8 mouse cellular contexts compared by ENCODE assay signal in the genomic region with DNA sequence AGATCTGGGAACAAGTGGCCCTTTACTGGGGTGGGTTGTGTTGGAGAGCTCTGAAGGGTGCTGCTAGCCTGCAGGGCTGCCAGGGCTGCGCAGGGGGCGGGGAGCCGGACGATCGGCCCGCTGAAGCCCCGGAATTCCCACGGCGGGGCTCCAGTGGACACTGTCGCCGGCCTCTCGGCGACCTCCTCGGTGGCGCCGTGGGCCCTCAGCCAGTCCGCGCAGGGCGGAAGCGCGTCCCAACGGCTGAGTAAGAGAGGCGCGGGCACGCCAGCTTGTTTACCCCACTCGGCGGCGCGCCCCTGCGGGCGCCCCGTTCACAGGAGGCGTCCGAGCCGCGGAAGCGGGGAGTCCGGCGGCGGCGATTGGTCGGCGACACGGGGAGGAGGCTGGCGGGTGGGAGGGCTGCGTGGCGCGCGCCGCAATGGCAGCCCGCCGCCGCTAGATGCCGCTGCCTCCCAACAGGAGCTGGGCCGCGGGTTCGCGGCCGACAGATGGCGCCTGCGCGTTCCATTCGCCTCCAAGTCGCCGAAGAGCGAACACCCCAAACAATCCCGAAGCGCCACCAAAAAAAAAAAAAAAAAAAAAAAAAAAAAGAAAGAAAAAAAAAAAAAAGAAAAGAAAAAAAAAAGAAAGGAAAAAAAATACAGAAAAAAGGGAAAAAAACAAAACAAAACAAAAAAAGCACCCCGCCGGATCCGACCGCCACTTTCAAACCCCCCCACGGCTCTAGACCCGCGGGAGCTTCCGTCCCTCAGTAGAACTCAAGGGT. TPM values are rescaled to one million over a fixed set of nuclear protein-coding genes. Genes with fewer than 3 reads are reported as not detected.
DNase-seq lines count a peak whose midpoint lies in the region; ATAC-seq and TF ChIP-seq lines count a peak whose summit lies in the region.

TSS of gene Stag2 (plus strand) at position 530 of the 769 bp plus-strand sequence.

- no peaks in the 10 kb centered on the region for H3K9me3 ChIP-seq in G1E (replicated peaks)
- no peaks in the 10 kb centered on the region for H3K9me3 ChIP-seq in forebrain, embryonic 15.5 days
- no peaks in the 10 kb centered on the region for H3K9me3 ChIP-seq in lung, embryonic 15.5 days

- intact Hi-C loops in heart, postnatal 25 days (cut with DNase I) = loop anchor here (2.0 kb wide), 3 partner anchors 80 to 116 kb away; partner anchors contain the start of gene Xiap

- H3K4me3 ChIP-seq in G1E (ENCODE audit: low read depth, low read length) = peak within 1 kb of the TSS; percentile 77
- peak within 1 kb of the TSS; percentile 63 for H3K4me3 ChIP-seq in forebrain, embryonic 15.5 days
- peak within 1 kb of the TSS; percentile 60 for H3K4me3 ChIP-seq in lung, embryonic 15.5 days
- peak within 1 kb of the TSS; percentile 100 for H3K4me3 ChIP-seq in thymus, adult 2 months (ENCODE audit: control insufficient read depth, insufficient read depth, low read length)

- peak; percentile 83 for DNase-seq in G1E (ENCODE audit: low spot score)
- peak; percentile 87 for DNase-seq in cerebellum, adult 11-12 months
- peak; percentile 85 for DNase-seq in heart, postnatal 25 days (ENCODE audit: low spot score)
- DNase-seq in layer of hippocampus, adult 8-10 months (ENCODE audit: low spot score in 2 of 2) = peak; percentile 75 to 80
- DNase-seq in ovary, adult 18-20 months (ENCODE audit: low spot score) = peak; percentile 84
- peak; percentile 81 for DNase-seq in thymus, adult 2 months

- H3K27me3 ChIP-seq in G1E (ENCODE audit: insufficient read depth, low read length) = no peaks in the 10 kb centered on the region
- H3K27me3 ChIP-seq in forebrain, embryonic 15.5 days = no peaks in the 10 kb centered on the region
- H3K27me3 ChIP-seq in lung, embryonic 15.5 days = no peaks in the 10 kb centered on the region
- no peaks in the 10 kb centered on the region for H3K27me3 ChIP-seq in thymus, adult 2 months (ENCODE audit: control insufficient read depth, insufficient read depth, low read length)

- peaks cover 7% of the 10 kb centered on the region for H3K4me1 ChIP-seq in G1E (ENCODE audit: insufficient read depth, low read depth, low read length)
- peaks cover 8% of the 10 kb centered on the region; the same call in 1 of the 2 replicates for H3K4me1 ChIP-seq in forebrain, embryonic 15.5 days
- no peaks in the 10 kb centered on the region for H3K4me1 ChIP-seq in lung, embryonic 15.5 days
- H3K4me1 ChIP-seq in thymus, adult 2 months (replicated peaks; ENCODE audit: control insufficient read depth, insufficient read depth, low read length) = peaks cover 5% of the 10 kb centered on the region

- peak within 1 kb of the TSS; percentile 99 for H3K27ac ChIP-seq in forebrain, embryonic 15.5 days (replicated peaks)
- H3K27ac ChIP-seq in lung, embryonic 15.5 days = peak within 1 kb of the TSS; percentile 100
- peak within 1 kb of the TSS; percentile 100 for H3K27ac ChIP-seq in thymus, adult 2 months (ENCODE audit: control insufficient read depth, insufficient read depth, low read length)

- TF ChIP-seq POLR2A in thymus, adult 2 months (IDR thresholded peaks at IDR 0.05; ENCODE audit: control insufficient read depth, extremely low read depth, insufficient read depth, low read length, poor library complexity) = peak; percentile 85

- peak within 1 kb of the TSS; percentile 90 for H3K9ac ChIP-seq in forebrain, embryonic 15.5 days (replicated peaks)
- peak within 1 kb of the TSS; percentile 75 for H3K9ac ChIP-seq in lung, embryonic 15.5 days

- peak within 1 kb of the TSS; percentile 44 for H3K4me2 ChIP-seq in forebrain, embryonic 15.5 days (replicated peaks)
- H3K4me2 ChIP-seq in lung, embryonic 15.5 days = peak within 1 kb of the TSS; percentile 47

- H3K36me3 ChIP-seq in G1E (replicated peaks) = no peaks in the 10 kb centered on the region
- no peaks in the 10 kb centered on the region for H3K36me3 ChIP-seq in forebrain, embryonic 15.5 days
- H3K36me3 ChIP-seq in lung, embryonic 15.5 days = no peaks in the 10 kb centered on the region
- no peaks in the 10 kb centered on the region for H3K36me3 ChIP-seq in thymus, adult 2 months (ENCODE audit: control insufficient read depth, insufficient read depth, low read length)

- ATAC-seq in G1E (ENCODE audit: extremely low read depth, insufficient number of reproducible peaks, low FRiP score, poor library complexity, severe bottlenecking) = peak; percentile 19; the same call in 1 of the 2 replicates
- peak; percentile 75 for ATAC-seq in forebrain, embryonic 15.5 days (replicated peaks)
- peak; percentile 85 for ATAC-seq in lung, embryonic 15.5 days (ENCODE audit: borderline replicate concordance, extremely low read depth, low FRiP score, low TSS enrichment)

- peak; percentile 38; the same call in 1 of the 2 replicates for TF ChIP-seq CTCF in G1E (IDR thresholded peaks at IDR 0.05; ENCODE audit: low read depth, low read length)
- peak; percentile 90 for TF ChIP-seq CTCF in thymus, adult 2 months (IDR thresholded peaks at IDR 0.05; ENCODE audit: borderline replicate concordance, control insufficient read depth, extremely low read depth, insufficient read depth, low read length, poor library complexity)

- WGBS in forebrain, embryonic 15.5 days = 25% methylated on average over 74 of the region's 76 CpGs
- 10% methylated on average over 73 of the region's 76 CpGs for WGBS in lung, embryonic 15.5 days
- 8% methylated on average over 27 of the region's 76 CpGs for WGBS in thymus, adult 2 months

RNA-seq across cellular contexts. Expression of gene Stag2, which starts in this region (rescaled TPM):
- total RNA-seq in G1E (2014; fragmentation: Nextera tagmentation) = 284 and 296 TPM in 2 replicates
- total RNA-seq in G1E (2017) = 600 and 667 TPM in 2 replicates
- polyA plus RNA-seq in G1E (2012) = 10.3 and 14.1 TPM in 2 replicates
- polyA plus RNA-seq in forebrain, embryonic 15.5 days (2015; fragmentation: Nextera tagmentation; extraction: Ambion mirVana) = 31.4 and 33.0 TPM in 2 replicates
- 10 to 100 TPM; 39.9 to 46.0 TPM for total RNA-seq in heart, postnatal 25 days (2021)
- 10 to 100 TPM; 48.2 to 59.7 (median 53.1) TPM for total RNA-seq in layer of hippocampus, adult 8-10 months (2022)
- 48.9 and 49.3 TPM in 2 replicates for polyA plus RNA-seq in lung, embryonic 15.5 days (2015; fragmentation: Nextera tagmentation; extraction: Ambion mirVana)
- 19.9 and 23.0 TPM in 2 replicates for polyA plus RNA-seq in thymus, adult 2 months (2012; rRNA removed)

Comparison
In these comparisons a context has a peak if more than half of its experiments do, and no peak if none do; other contexts are left out.
1. Peak in every context shown above with its lines: DNase-seq, ATAC-seq, H3K4me3 ChIP-seq and H3K27ac ChIP-seq.
2. RNA of gene Stag2 (total RNA-seq): 284 to 667 TPM in G1E; 48.2 to 59.7 TPM in layer of hippocampus, adult 8-10 months and 39.9 to 46.0 TPM in heart, postnatal 25 days; every median in the first group is over 4 times any median in the second.
3. ATAC-seq: peak in every context shown above with its lines; median percentile 85 in lung, embryonic 15.5 days; 75 in forebrain, embryonic 15.5 days; 19 in G1E.